Mouse (Mus musculus): ENCODE measurements at regions not wholly inside any gene's neighbourhood (a gene's known extent, or its start where the extent isn't known, plus 50 kb on each side); places are given as distances from the start of the nearest gene placed in this dataset.

GRCm38 (mm10) chr2:75061456-75062188, 236.0 kb downstream of the Mtx2 start:
- peak; percentile 17; the same call in 1 of the 2 replicates for TF ChIP-seq CTCF (IDR thresholded peaks at IDR 0.05; ENCODE audit: low read depth)
- no peak for TF ChIP-seq EP300 (optimal IDR thresholded peaks at IDR 0.05)

Measured in stomach, postnatal 0 days (tissue).